Mouse (Mus musculus): ENCODE results near the gene A730049H05Rik. TPM values are rescaled to one million over a fixed set of nuclear protein-coding genes. Genes with fewer than 3 reads are reported as not detected.
A peak's percentile ranks its signal among the peaks of the same experiment; 100 is the strongest.

A730049H05Rik gene
- polyA plus RNA-seq, 1 experiment from 2014 or later: 0.12 TPM

- no peak overlapping the region for H3K27ac ChIP-seq (ENCODE audit: low read depth, low read length)
- H3K4me3 ChIP-seq (ENCODE audit: low read depth, low read length): no peak overlapping the region
- H3K4me1 ChIP-seq (ENCODE audit: control insufficient read depth, insufficient read depth, low read length): peaks cover 4% of the 10 kb centered on the region; the same call in 1 of the 2 replicates
- no peak for ATAC-seq (ENCODE audit: low FRiP score)
- no peaks in the 10 kb centered on the region for H3K27me3 ChIP-seq (ENCODE audit: control insufficient read depth, insufficient read depth, low read length)
- no peaks in the 10 kb centered on the region for H3K9me3 ChIP-seq (ENCODE audit: control insufficient read depth, low read length)
- WGBS: 21% methylated on average over 5 of the region's 5 CpGs
- DNase-seq (ENCODE audit: low spot score, missing footprints): no peak
- no peaks in the 10 kb centered on the region for H3K36me3 ChIP-seq (ENCODE audit: control insufficient read depth, insufficient read depth, low read length)
- H3K9ac ChIP-seq (ENCODE audit: low read length): no peak overlapping the region
- H3K4me2 ChIP-seq: no peak overlapping the region
Observed at GRCm38 (mm10) chr6:92821606-92822005, 5.3 kb downstream of the A730049H05Rik start.

- H3K27me3 ChIP-seq (ENCODE audit: control insufficient read depth, insufficient read depth, low read length): no peaks in the 10 kb centered on the region
- H3K9ac ChIP-seq (ENCODE audit: low read length): no peak overlapping the region
- WGBS: 29% methylated on average over 6 of the region's 6 CpGs
- no peak overlapping the region for H3K4me3 ChIP-seq (ENCODE audit: low read depth, low read length)
- H3K27ac ChIP-seq (ENCODE audit: low read depth, low read length): no peak overlapping the region
- DNase-seq (ENCODE audit: low spot score, missing footprints) (peak; percentile 70), ATAC-seq (ENCODE audit: low FRiP score) (no peak)
- H3K4me1 ChIP-seq (ENCODE audit: control insufficient read depth, insufficient read depth, low read length): 0 out of 2 replicates have a peak, but pooled peaks cover 2% of the 10 kb centered on the region
- H3K36me3 ChIP-seq (ENCODE audit: control insufficient read depth, insufficient read depth, low read length): no peaks in the 10 kb centered on the region
- no peak overlapping the region for H3K4me2 ChIP-seq
- no peaks in the 10 kb centered on the region for H3K9me3 ChIP-seq (ENCODE audit: control insufficient read depth, low read length)
Observed at GRCm38 (mm10) chr6:92822006-92822405, 5.7 kb downstream of the A730049H05Rik start.

DNA sequence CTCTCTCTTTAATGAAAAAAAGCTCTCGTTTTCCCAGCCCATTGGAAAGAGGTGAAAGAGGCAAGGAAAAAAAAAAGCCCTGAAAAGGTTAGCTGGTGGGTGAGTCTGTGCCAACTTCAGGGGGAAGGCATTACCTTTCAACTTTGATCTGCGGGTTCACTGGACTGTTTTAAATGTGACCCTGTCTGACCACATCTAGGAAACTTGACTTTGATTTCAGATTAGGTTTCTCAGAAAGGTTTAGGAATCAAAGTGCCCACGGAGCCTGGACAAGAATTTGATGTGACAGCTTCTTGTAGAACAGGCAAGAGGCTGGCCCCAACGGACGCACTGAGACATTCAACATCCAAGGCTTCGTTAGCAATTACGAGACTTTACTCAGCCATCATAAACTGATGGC lies 7.7 kb downstream of the A730049H05Rik start:
- H3K27me3 ChIP-seq (ENCODE audit: control insufficient read depth, insufficient read depth, low read length): no peaks in the 10 kb centered on the region
- DNase-seq (ENCODE audit: low spot score, missing footprints) (peak; percentile 84), ATAC-seq (ENCODE audit: low FRiP score) (no peak)
- H3K4me1 ChIP-seq (ENCODE audit: control insufficient read depth, insufficient read depth, low read length): 0 out of 2 replicates have a peak, but pooled peaks cover 2% of the 10 kb centered on the region
- no peak overlapping the region for H3K27ac ChIP-seq (ENCODE audit: low read depth, low read length)
- H3K4me3 ChIP-seq (ENCODE audit: low read depth, low read length): no peak overlapping the region
- H3K9ac ChIP-seq (ENCODE audit: low read length): no peak overlapping the region
- WGBS: 46% methylated on average over 7 of the region's 7 CpGs
- no peak overlapping the region for H3K4me2 ChIP-seq
- H3K9me3 ChIP-seq (ENCODE audit: control insufficient read depth, low read length): no peaks in the 10 kb centered on the region
- H3K36me3 ChIP-seq (ENCODE audit: control insufficient read depth, insufficient read depth, low read length): no peaks in the 10 kb centered on the region

GRCm38 (mm10) chr6:92826561-92826960 lies 10.3 kb downstream of the A730049H05Rik start:
- peak; percentile 76 for DNase-seq (ENCODE audit: low spot score, missing footprints)
- Histone ChIP-seq H3K27me3 (ENCODE audit: control insufficient read depth, insufficient read depth, low read length) (no peaks in the 10 kb centered on the region), H3K4me1 (ENCODE audit: control insufficient read depth, insufficient read depth, low read length) (peaks cover 4% of the 10 kb centered on the region; the same call in 1 of the 2 replicates), H3K27ac (ENCODE audit: low read depth, low read length) (no peak overlapping the region), H3K9ac (ENCODE audit: low read length) (no peak overlapping the region), H3K4me2 (no peak overlapping the region), H3K4me3 (ENCODE audit: low read depth, low read length) (no peak overlapping the region), H3K36me3 (ENCODE audit: control insufficient read depth, insufficient read depth, low read length) (no peaks in the 10 kb centered on the region), H3K9me3 (ENCODE audit: control insufficient read depth, low read length) (no peaks in the 10 kb centered on the region)
- ATAC-seq (ENCODE audit: low FRiP score): no peak
- WGBS: 81% methylated on average over 5 of the region's 5 CpGs

DNA sequence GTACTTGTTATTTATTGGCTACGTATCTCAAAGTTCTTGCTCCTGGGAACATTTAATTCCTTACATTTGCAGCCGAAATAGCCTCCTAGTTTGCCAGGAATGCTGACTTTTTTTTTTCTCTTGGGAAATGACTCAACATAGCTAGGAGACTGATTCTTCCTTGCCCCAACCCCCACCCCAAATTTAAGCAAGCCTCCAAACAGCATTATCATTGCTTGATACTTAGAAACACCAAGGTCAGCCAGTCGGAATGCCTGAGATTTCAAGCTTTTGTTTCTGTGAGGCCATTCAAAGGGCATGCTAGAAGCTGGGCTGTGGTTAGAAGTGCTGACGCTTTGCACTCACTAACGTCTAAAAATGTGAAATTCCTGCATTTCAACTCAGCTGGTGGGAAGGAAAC lies 11.1 kb downstream of the A730049H05Rik start:
- Histone ChIP-seq H3K4me3 (ENCODE audit: low read depth, low read length) (no peak overlapping the region), H3K4me1 (ENCODE audit: control insufficient read depth, insufficient read depth, low read length) (peaks cover 2% of the 10 kb centered on the region; the same call in 1 of the 2 replicates), H3K36me3 (ENCODE audit: control insufficient read depth, insufficient read depth, low read length) (no peaks in the 10 kb centered on the region), H3K27me3 (ENCODE audit: control insufficient read depth, insufficient read depth, low read length) (no peaks in the 10 kb centered on the region), H3K27ac (ENCODE audit: low read depth, low read length) (no peak overlapping the region), H3K9ac (ENCODE audit: low read length) (no peak overlapping the region), H3K4me2 (no peak overlapping the region), H3K9me3 (ENCODE audit: control insufficient read depth, low read length) (no peaks in the 10 kb centered on the region)
- no peak for ATAC-seq (ENCODE audit: low FRiP score)
- peak; percentile 59 for DNase-seq (ENCODE audit: low spot score, missing footprints)
- WGBS: 48% methylated on average over 5 of the region's 5 CpGs

DNA sequence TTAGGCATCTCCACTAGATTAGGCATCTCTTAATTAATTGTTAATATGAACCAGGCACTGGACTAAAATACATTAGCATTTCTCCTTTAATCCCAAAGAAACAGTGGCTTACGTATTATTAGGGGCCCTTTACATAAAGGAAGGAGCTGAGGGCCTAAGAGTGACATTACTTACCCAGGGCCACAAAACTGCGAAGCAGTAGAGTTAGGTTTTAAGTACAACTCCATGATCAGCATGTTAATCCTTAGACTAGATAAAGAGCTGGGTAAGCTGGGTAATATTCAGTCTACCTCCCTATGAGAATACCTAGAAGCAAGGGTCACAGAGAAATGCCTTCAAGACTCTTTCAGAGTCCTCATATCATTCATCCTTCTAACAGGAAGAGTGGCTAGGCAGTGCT lies 12.9 kb downstream of the A730049H05Rik start:
- Histone ChIP-seq H3K4me1 (ENCODE audit: control insufficient read depth, insufficient read depth, low read length) (peaks cover 2% of the 10 kb centered on the region; the same call in 1 of the 2 replicates), H3K4me2 (no peak overlapping the region), H3K9ac (ENCODE audit: low read length) (no peak overlapping the region), H3K4me3 (ENCODE audit: low read depth, low read length) (no peak overlapping the region), H3K27ac (ENCODE audit: low read depth, low read length) (no peak overlapping the region), H3K9me3 (ENCODE audit: control insufficient read depth, low read length) (no peaks in the 10 kb centered on the region), H3K36me3 (ENCODE audit: control insufficient read depth, insufficient read depth, low read length) (no peaks in the 10 kb centered on the region), H3K27me3 (ENCODE audit: control insufficient read depth, insufficient read depth, low read length) (no peaks in the 10 kb centered on the region)
- ATAC-seq (ENCODE audit: low FRiP score) (no peak), DNase-seq (ENCODE audit: low spot score, missing footprints) (peak; percentile 12)
- WGBS: 86% methylated on average over 2 of the region's 2 CpGs

- Histone ChIP-seq H3K9ac (ENCODE audit: low read length) (no peak overlapping the region), H3K4me2 (no peak overlapping the region), H3K9me3 (ENCODE audit: control insufficient read depth, low read length) (no peaks in the 10 kb centered on the region), H3K27me3 (ENCODE audit: control insufficient read depth, insufficient read depth, low read length) (no peaks in the 10 kb centered on the region), H3K27ac (ENCODE audit: low read depth, low read length) (no peak overlapping the region), H3K36me3 (ENCODE audit: control insufficient read depth, insufficient read depth, low read length) (no peaks in the 10 kb centered on the region), H3K4me1 (ENCODE audit: control insufficient read depth, insufficient read depth, low read length) (peaks cover 2% of the 10 kb centered on the region; the same call in 1 of the 2 replicates), H3K4me3 (ENCODE audit: low read depth, low read length) (no peak overlapping the region)
- 90% methylated on average over 2 of the region's 2 CpGs for WGBS
- no peak for ATAC-seq (ENCODE audit: low FRiP score)
- no peak for DNase-seq (ENCODE audit: low spot score, missing footprints)
Observed at GRCm38 (mm10) chr6:92831106-92831505, 14.8 kb downstream of the A730049H05Rik start.

- Histone ChIP-seq H3K4me3 (ENCODE audit: low read depth, low read length) (no peak overlapping the region), H3K4me2 (no peak overlapping the region), H3K27ac (ENCODE audit: low read depth, low read length) (no peak overlapping the region), H3K36me3 (ENCODE audit: control insufficient read depth, insufficient read depth, low read length) (no peaks in the 10 kb centered on the region), H3K9me3 (ENCODE audit: control insufficient read depth, low read length) (no peaks in the 10 kb centered on the region), H3K4me1 (ENCODE audit: control insufficient read depth, insufficient read depth, low read length) (no peaks in the 10 kb centered on the region), H3K9ac (ENCODE audit: low read length) (no peak overlapping the region), H3K27me3 (ENCODE audit: control insufficient read depth, insufficient read depth, low read length) (no peaks in the 10 kb centered on the region)
- ATAC-seq (ENCODE audit: low FRiP score) (no peak), DNase-seq (ENCODE audit: low spot score, missing footprints) (peak; percentile 84)
- 11% methylated on average over 2 of the region's 2 CpGs for WGBS
Observed at GRCm38 (mm10) chr6:92842000-92842399, 25.7 kb downstream of the A730049H05Rik start.

DNA sequence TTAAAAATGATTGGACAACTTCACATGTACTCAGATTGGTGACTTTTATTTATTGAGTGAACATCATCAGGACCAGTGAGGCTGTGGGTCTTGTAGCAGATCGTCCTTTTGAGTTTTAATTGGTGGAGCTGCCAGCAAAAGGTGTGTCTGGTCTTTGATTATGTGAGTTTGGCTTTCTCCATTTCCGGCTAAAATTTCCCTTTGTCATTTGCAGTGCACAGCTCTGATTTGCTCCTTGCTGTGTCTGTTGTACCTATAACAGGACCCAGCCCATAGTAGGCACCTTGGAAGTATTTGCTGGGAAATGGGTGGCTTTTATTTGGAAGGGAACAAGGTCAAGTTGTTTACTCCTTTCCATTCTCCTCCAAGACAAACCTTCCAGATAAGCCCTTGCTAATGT lies 27.2 kb downstream of the A730049H05Rik start:
- no peaks in the 10 kb centered on the region for H3K27me3 ChIP-seq (ENCODE audit: control insufficient read depth, insufficient read depth, low read length)
- H3K27ac ChIP-seq (ENCODE audit: low read depth, low read length): no peak overlapping the region
- H3K9ac ChIP-seq (ENCODE audit: low read length): no peak overlapping the region
- no peaks in the 10 kb centered on the region for H3K9me3 ChIP-seq (ENCODE audit: control insufficient read depth, low read length)
- no peaks in the 10 kb centered on the region for H3K36me3 ChIP-seq (ENCODE audit: control insufficient read depth, insufficient read depth, low read length)
- ATAC-seq (ENCODE audit: low FRiP score) (no peak), DNase-seq (ENCODE audit: low spot score, missing footprints) (peak; percentile 76)
- no peak overlapping the region for H3K4me3 ChIP-seq (ENCODE audit: low read depth, low read length)
- no peak overlapping the region for H3K4me2 ChIP-seq
- 88% methylated on average over 2 of the region's 2 CpGs for WGBS
- H3K4me1 ChIP-seq (ENCODE audit: control insufficient read depth, insufficient read depth, low read length): no peaks in the 10 kb centered on the region
